Mouse (Mus musculus) heart, adult 2 months (tissue): ENCODE measurements around the gene Gpr173. TPM values are rescaled to one million over a fixed set of nuclear protein-coding genes. Genes with fewer than 3 reads are reported as not detected.

Experiments used
- DNase-seq, 2 experiments: peaks; one replicate each; pipeline ENCODE4 v3.0.0; 2021
- H3K27ac ChIP-seq: fragments of 200-600 bp; 2 replicates; pipeline ENCODE4 v1.8.1; 2022
- H3K27me3 ChIP-seq: fragments of 200-500 bp; 2 replicates; pipeline ENCODE4 v1.6.1; 2012; ENCODE audit warnings: mild to moderate bottlenecking, low read length, inconsistent platforms, mixed read lengths; ENCODE audit not compliant: control insufficient read depth, insufficient read depth
- H3K36me3 ChIP-seq: fragments of 200-500 bp; 2 replicates; pipeline ENCODE4 v1.6.1; 2012; ENCODE audit warnings: low read length, inconsistent platforms; ENCODE audit not compliant: control insufficient read depth, insufficient read depth
- H3K4me1 ChIP-seq: fragments of 200-500 bp; 2 replicates; pipeline ENCODE4 v1.6.1; 2011; ENCODE audit warnings: low read length; ENCODE audit not compliant: control insufficient read depth, insufficient read depth
- H3K4me3 ChIP-seq: fragments of 200-600 bp; 2 replicates; pipeline ENCODE4 v1.8.1; 2022
- H3K79me2 ChIP-seq: fragments of 200-500 bp; replicated peaks from 2 replicates; pipeline ENCODE4 v1.6.1; 2012; ENCODE audit warnings: mild to moderate bottlenecking, inconsistent platforms, low read length, moderate library complexity, mixed read lengths; ENCODE audit not compliant: control insufficient read depth, insufficient read depth
- H3K9ac ChIP-seq: fragments of 200-500 bp; 2 replicates; pipeline ENCODE4 v1.6.1; 2012; ENCODE audit warnings: low read depth, mild to moderate bottlenecking, control low read depth, inconsistent platforms, low read length, mixed read lengths
- CTCF ChIP-seq: fragments of 200-600 bp; IDR thresholded peaks from 2 replicates; pipeline ENCODE4 v1.8.1; 2022; ENCODE audit warnings: antibody characterized with exemption, mild to moderate bottlenecking, moderate library complexity
- EP300 ChIP-seq: fragments of 200-500 bp; IDR thresholded peaks from 2 replicates; pipeline ENCODE4 v1.6.1; 2011; ENCODE audit warnings: low read depth, low read length, control low read depth; ENCODE audit not compliant: insufficient read depth
- POLR2A ChIP-seq: fragments of 200-500 bp; IDR thresholded peaks from 2 replicates; pipeline ENCODE4 v1.6.1; 2011; ENCODE audit warnings: mild to moderate bottlenecking, low read depth, low read length, control low read depth; ENCODE audit not compliant: insufficient read depth
- WGBS: fragments of 180-500 bp; shearing (Covaris S2); methylation state at CpG from one replicate; pipeline ENCODE4 v1.1.7; 2018; 5-methylcytosine and 5-hydroxymethylcytosine counted together
- intact Hi-C: fragments of 180-260 bp; cut with DNase I; formaldehyde crosslinking; loops from one replicate; pipeline ENCODE4 v1.15.1; 2025
- long read RNA-seq: library from polyadenylated mRNA; stranded (forward); transcript quantifications from one replicate; pipeline ENCODE4 v2.0.0, GENCODE M21; 2021
- polyA plus RNA-seq: library from polyadenylated mRNA; depleted of rRNA; stranded (reverse); fragments of >200 nt; gene quantifications from 2 replicates; pipeline ENCODE4 v1.2.3, GENCODE M21; 2012; rRNA removed
- total RNA-seq, 2 experiments: library from RNA; stranded (reverse); gene quantifications; 2 replicates each; pipeline ENCODE4 v1.2.3; 2021

Gpr173 gene
- total RNA-seq (under 1 TPM; 0.42 to 0.96 TPM), polyA plus RNA-seq (0.43 and 1.3 TPM in 2 replicates)
- long read RNA-seq, result 0 reads

GRCm38 (mm10) chrX:152368397-152369273, at the start of gene Gpr173:
TSS of gene Gpr173 (minus strand) at chrX:152368704.
- intact Hi-C loops, result no loop called here
- no peaks in the 10 kb centered on the region for H3K4me1 ChIP-seq
- H3K27me3 ChIP-seq, result no peaks in the 10 kb centered on the region
- TF ChIP-seq POLR2A (no peak), EP300 (no peak), CTCF (no peak)
- H3K4me3 ChIP-seq, result peak within 1 kb of the TSS; percentile 28; the same call in 1 of the 2 replicates
- H3K36me3 ChIP-seq, result no peaks in the 10 kb centered on the region
- peak within 1 kb of the TSS; percentile 46; the same call in 1 of the 2 replicates for H3K9ac ChIP-seq
- no peaks in the 10 kb centered on the region for H3K79me2 ChIP-seq
- DNase-seq, result peak; percentile 46 to 47
- H3K27ac ChIP-seq, result no peak within 1 kb of the TSS
- WGBS, result 25% methylated on average over 21 of the region's 24 CpGs

DNA sequence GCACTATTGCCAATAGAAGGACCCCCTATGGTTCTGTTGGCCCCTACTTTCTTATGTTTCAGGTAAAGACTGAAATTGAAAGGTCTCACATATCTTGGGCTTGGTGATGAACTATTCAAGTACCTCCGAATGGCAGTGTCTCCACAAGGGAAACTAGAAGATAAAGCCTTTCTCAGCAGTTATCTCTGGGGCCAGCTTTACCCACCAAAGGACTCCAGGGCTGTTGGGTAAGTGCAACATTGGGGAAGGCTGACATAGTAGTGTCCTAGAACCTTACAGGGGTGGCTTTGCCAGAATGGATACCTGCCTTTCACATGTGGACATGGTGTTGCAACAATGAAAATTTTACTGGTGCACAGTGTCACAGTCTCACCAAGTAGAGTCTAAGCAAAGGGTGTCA, 34.7 kb upstream of the Gpr173 start:
- no peak for TF ChIP-seq POLR2A
- TF ChIP-seq CTCF, result no peak
- TF ChIP-seq EP300, result no peak
- H3K4me1 ChIP-seq, result no peaks in the 10 kb centered on the region
- intact Hi-C loops, result no loop called here
- DNase-seq, result no peak
- 79% methylated on average over 1 of the region's 1 CpGs for WGBS
- H3K9ac ChIP-seq, result no peak overlapping the region
- no peaks in the 10 kb centered on the region for H3K27me3 ChIP-seq
- H3K79me2 ChIP-seq, result no peaks in the 10 kb centered on the region
- H3K27ac ChIP-seq, result no peak overlapping the region
- no peak overlapping the region for H3K4me3 ChIP-seq
- no peaks in the 10 kb centered on the region for H3K36me3 ChIP-seq

- intact Hi-C loops, result no loop called here
- no peak for DNase-seq
- Histone ChIP-seq H3K27me3 (no peaks in the 10 kb centered on the region), H3K4me1 (no peaks in the 10 kb centered on the region), H3K79me2 (no peaks in the 10 kb centered on the region), H3K4me3 (no peak overlapping the region), H3K9ac (no peak overlapping the region), H3K36me3 (no peaks in the 10 kb centered on the region), H3K27ac (no peak overlapping the region)
- 46% methylated on average over 2 of the region's 2 CpGs for WGBS
- TF ChIP-seq EP300 (no peak), CTCF (no peak), POLR2A (no peak)
Measured at GRCm38 (mm10) chrX:152400096-152400495, 31.6 kb upstream of the Gpr173 start.

DNA sequence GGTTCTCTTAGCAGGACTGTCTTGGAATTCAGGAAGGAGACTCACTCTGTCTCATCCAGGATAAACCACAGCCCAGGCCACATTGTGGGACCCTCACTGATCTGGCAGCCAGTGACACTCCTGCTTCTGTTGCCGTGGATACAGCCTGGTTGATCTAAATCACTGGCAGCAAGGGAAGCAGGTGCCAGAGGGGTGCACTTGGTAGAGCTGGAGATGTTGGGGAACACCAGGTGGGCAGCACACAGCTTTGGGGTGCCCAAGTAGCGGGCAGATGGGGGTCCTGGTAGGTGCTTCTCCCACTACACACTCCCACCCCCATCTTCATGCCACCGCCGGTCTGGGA, 479 bp downstream of the Gpr173 start:
- Histone ChIP-seq H3K79me2 (no peaks in the 10 kb centered on the region), H3K27ac (no peak overlapping the region), H3K4me1 (no peaks in the 10 kb centered on the region), H3K36me3 (no peaks in the 10 kb centered on the region), H3K4me3 (peak overlapping the region; percentile 28; the same call in 1 of the 2 replicates), H3K27me3 (no peaks in the 10 kb centered on the region), H3K9ac (peak overlapping the region; percentile 46; the same call in 1 of the 2 replicates)
- no peak for TF ChIP-seq CTCF
- no peak for TF ChIP-seq POLR2A
- TF ChIP-seq EP300, result no peak
- intact Hi-C loops, result no loop called here
- 27% methylated on average over 4 of the region's 4 CpGs for WGBS
- DNase-seq, result no peak

- no peak overlapping the region for H3K9ac ChIP-seq
- H3K36me3 ChIP-seq, result no peaks in the 10 kb centered on the region
- H3K27me3 ChIP-seq, result no peaks in the 10 kb centered on the region
- WGBS, result 53% methylated on average over 2 of the region's 2 CpGs
- no peak overlapping the region for H3K27ac ChIP-seq
- intact Hi-C loops, result no loop called here
- no peaks in the 10 kb centered on the region for H3K79me2 ChIP-seq
- TF ChIP-seq EP300 (no peak), CTCF (no peak), POLR2A (no peak)
- H3K4me3 ChIP-seq, result no peak overlapping the region
- no peak for DNase-seq
- H3K4me1 ChIP-seq, result no peaks in the 10 kb centered on the region
Measured at GRCm38 (mm10) chrX:152366418-152366817, 2.1 kb downstream of the Gpr173 start.

DNA sequence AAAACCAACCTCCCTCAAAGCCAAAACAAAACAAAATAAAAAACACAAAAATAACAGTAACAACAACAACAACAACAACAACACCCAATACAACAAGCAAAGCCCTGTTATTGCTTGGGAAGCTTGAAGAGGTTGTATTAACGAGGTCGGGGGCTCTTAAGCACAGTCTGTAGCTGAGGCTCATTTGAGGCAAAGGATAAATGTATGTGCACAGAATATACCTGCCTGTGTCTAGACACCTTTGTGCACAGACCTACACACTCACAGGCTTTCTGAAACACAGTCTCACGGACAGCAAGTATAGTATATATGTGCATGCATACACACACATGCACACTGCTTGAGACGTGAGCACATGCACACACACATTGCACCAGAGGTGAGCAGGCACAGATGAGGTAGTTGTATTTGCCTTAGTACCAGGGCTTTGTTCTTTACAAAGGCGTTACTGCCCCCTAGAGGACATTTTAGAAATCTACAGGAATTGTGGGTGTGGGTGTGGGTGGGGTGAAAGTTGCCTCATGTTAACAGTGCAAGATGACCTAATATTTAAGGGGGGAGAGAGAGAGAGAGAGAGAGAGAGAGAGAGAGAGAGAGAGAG, 15.9 kb downstream of the Gpr173 start:
- DNase-seq, result peak in 1 of 2 experiments; percentile 14
- H3K4me3 ChIP-seq, result no peak overlapping the region
- H3K79me2 ChIP-seq, result no peaks in the 10 kb centered on the region
- H3K9ac ChIP-seq, result no peak overlapping the region
- no peaks in the 10 kb centered on the region; the same call in 1 of the 2 replicates for H3K4me1 ChIP-seq
- H3K36me3 ChIP-seq, result no peaks in the 10 kb centered on the region
- no peak overlapping the region for H3K27ac ChIP-seq
- WGBS, result 22% methylated on average over 5 of the region's 5 CpGs
- TF ChIP-seq CTCF (peak; percentile 62), POLR2A (no peak), EP300 (no peak)
- no peaks in the 10 kb centered on the region for H3K27me3 ChIP-seq
- intact Hi-C loops, result loop anchor here (2.0 to 5.0 kb wide), 3 partner anchors 90 to 220 kb away; no protein-coding TSS in a partner anchor
